Mouse (Mus musculus) heart, embryonic 14.5 days (tissue): ENCODE results near the gene AI182371. TPM values are rescaled to one million over a fixed set of nuclear protein-coding genes. Genes with fewer than 3 reads are reported as not detected.

ENCODE experiments used
- ATAC-seq: fragments of 200-750 bp; cut with Nextera tagmentation; 2 replicates; pipeline ENCODE4 v1.8.0; 2017; ENCODE audit warnings: low read depth, moderate TSS enrichment; ENCODE audit not compliant: insufficient number of reproducible peaks, insufficient read depth, low FRiP score
- H3K27ac ChIP-seq, 2 experiments: fragments of 200-500 bp in 1 of 2; fragments of 300-500 bp in 1 of 2; sonication (generic) in 1 of 2; replicated peaks in 1 of 2; 2 replicates each; pipeline ENCODE4 v1.5.1; 2012 to 2014; ENCODE audit warnings: low read depth in 2 of 2, low read length in 2 of 2, control low read depth in 1 of 2, mild to moderate bottlenecking in 1 of 2, mixed read lengths in 1 of 2; ENCODE audit not compliant: control insufficient read depth in 1 of 2, insufficient read depth in 1 of 2
- H3K27me3 ChIP-seq: fragments of 300-500 bp; sonication (generic); 2 replicates; pipeline ENCODE4 v1.6.1; 2014; ENCODE audit warnings: mild to moderate bottlenecking, low read length, control low read depth; ENCODE audit not compliant: control insufficient read depth, insufficient read depth
- H3K36me3 ChIP-seq: fragments of 300-500 bp; sonication (generic); 2 replicates; pipeline ENCODE4 v1.6.1; 2014; ENCODE audit warnings: mild to moderate bottlenecking, control low read depth, low read length, mixed read lengths; ENCODE audit not compliant: control insufficient read depth, insufficient read depth
- H3K4me1 ChIP-seq, 2 experiments: fragments of 200-500 bp in 1 of 2; fragments of 300-500 bp in 1 of 2; sonication (generic) in 1 of 2; 2 replicates each; pipeline ENCODE4 v1.6.1; 2012 to 2014; ENCODE audit warnings: low read length in 2 of 2, control low read depth in 1 of 2, mixed read lengths in 1 of 2; ENCODE audit not compliant: control insufficient read depth in 2 of 2, insufficient read depth in 2 of 2
- H3K4me2 ChIP-seq: fragments of 300-500 bp; sonication (generic); 2 replicates; pipeline ENCODE4 v1.6.1; 2014; ENCODE audit warnings: mild to moderate bottlenecking, low read length
- H3K4me3 ChIP-seq, 2 experiments: fragments of 200-500 bp in 1 of 2; fragments of 300-500 bp in 1 of 2; sonication (generic) in 1 of 2; 2 replicates each; pipeline ENCODE4 v1.5.1; 2012 to 2014; ENCODE audit warnings: low read length in 2 of 2, mild to moderate bottlenecking in 2 of 2, control low read depth in 1 of 2, low read depth in 1 of 2, moderate library complexity in 1 of 2; ENCODE audit not compliant: control insufficient read depth in 1 of 2, insufficient read depth in 1 of 2
- H3K9ac ChIP-seq: fragments of 300-500 bp; sonication (generic); 2 replicates; pipeline ENCODE4 v1.6.1; 2014; ENCODE audit warnings: mild to moderate bottlenecking, low read length
- H3K9me3 ChIP-seq: fragments of 300-500 bp; sonication (generic); 2 replicates; pipeline ENCODE4 v1.6.1; 2016; ENCODE audit warnings: low read length, control low read depth; ENCODE audit not compliant: control insufficient read depth
- WGBS: fragments of 180-500 bp; shearing (Covaris S2); extraction: QIAGEN DNeasy Blood & Tissue Kit; methylation state at CpG from one replicate; pipeline ENCODE4 v1.1.7; 2014; 5-methylcytosine and 5-hydroxymethylcytosine counted together
- polyA plus RNA-seq: library from polyadenylated mRNA; unstranded; fragments of >200 nt; fragmentation: Nextera tagmentation; extraction: Ambion mirVana; gene quantifications from 2 replicates; pipeline ENCODE4 v1.2.1, GENCODE M21; 2014

The AI182371 gene
- polyA plus RNA-seq, 1 experiment from 2014 or later = 0.27 TPM

- Histone ChIP-seq H3K4me3 (no peak overlapping the region), H3K4me2 (no peak overlapping the region), H3K27ac (no peak overlapping the region), H3K4me1 (peaks cover 4 to 6% of the 10 kb centered on the region in 2 experiments), H3K36me3 (no peaks in the 10 kb centered on the region), H3K9me3 (no peaks in the 10 kb centered on the region), H3K9ac (no peak overlapping the region), H3K27me3 (no peaks in the 10 kb centered on the region)
- 52% methylated on average over 3 of the region's 3 CpGs for WGBS
- no peak for ATAC-seq
Measured at GRCm38 (mm10) chr2:35104843-35105242, 3.5 kb upstream of the AI182371 start.

GRCm38 (mm10) chr2:35103558-35103957 lies 2.2 kb upstream of the AI182371 start:
- ATAC-seq = no peak
- Histone ChIP-seq H3K4me1 (peaks cover 4 to 6% of the 10 kb centered on the region in 2 experiments), H3K9ac (no peak overlapping the region), H3K36me3 (no peaks in the 10 kb centered on the region), H3K4me2 (no peak overlapping the region), H3K27ac (no peak overlapping the region), H3K9me3 (no peaks in the 10 kb centered on the region), H3K27me3 (no peaks in the 10 kb centered on the region), H3K4me3 (no peak overlapping the region)
- 72% methylated on average over 5 of the region's 5 CpGs for WGBS

GRCm38 (mm10) chr2:35102777-35103176 lies 1.4 kb upstream of the AI182371 start:
- H3K9me3 ChIP-seq = no peaks in the 10 kb centered on the region
- no peak for ATAC-seq
- H3K9ac ChIP-seq = no peak overlapping the region
- no peaks in the 10 kb centered on the region for H3K27me3 ChIP-seq
- peaks cover 4 to 6% of the 10 kb centered on the region in 2 experiments for H3K4me1 ChIP-seq
- no peak overlapping the region for H3K4me3 ChIP-seq
- H3K36me3 ChIP-seq = no peaks in the 10 kb centered on the region
- H3K27ac ChIP-seq = no peak overlapping the region
- no peak overlapping the region for H3K4me2 ChIP-seq

- WGBS = 73% methylated on average over 6 of the region's 6 CpGs
- ATAC-seq = no peak
- H3K4me3 ChIP-seq = no peak overlapping the region
- no peak overlapping the region for H3K4me2 ChIP-seq
- H3K27me3 ChIP-seq = no peaks in the 10 kb centered on the region
- H3K4me1 ChIP-seq = peaks cover 4 to 6% of the 10 kb centered on the region in 2 experiments
- H3K9ac ChIP-seq = no peak overlapping the region
- H3K27ac ChIP-seq = no peak overlapping the region
- no peaks in the 10 kb centered on the region for H3K36me3 ChIP-seq
- no peaks in the 10 kb centered on the region for H3K9me3 ChIP-seq
Measured at GRCm38 (mm10) chr2:35100529-35100928, 814 bp downstream of the AI182371 start.

- H3K9me3 ChIP-seq = no peaks in the 10 kb centered on the region
- 58% methylated on average over 4 of the region's 4 CpGs for WGBS
- H3K4me1 ChIP-seq = no peaks in the 10 kb centered on the region
- no peak overlapping the region for H3K4me2 ChIP-seq
- H3K36me3 ChIP-seq = no peaks in the 10 kb centered on the region
- ATAC-seq = no peak
- H3K27me3 ChIP-seq = no peaks in the 10 kb centered on the region
- H3K9ac ChIP-seq = no peak overlapping the region
- H3K27ac ChIP-seq = no peak overlapping the region
- no peak overlapping the region for H3K4me3 ChIP-seq
Measured at GRCm38 (mm10) chr2:35087418-35087817, 13.9 kb downstream of the AI182371 start.

GRCm38 (mm10) chr2:35079166-35079565 lies 22.2 kb downstream of the AI182371 start:
- Histone ChIP-seq H3K27me3 (no peaks in the 10 kb centered on the region), H3K4me1 (no peaks in the 10 kb centered on the region), H3K36me3 (no peaks in the 10 kb centered on the region), H3K9ac (no peak overlapping the region), H3K4me3 (no peak overlapping the region), H3K9me3 (no peaks in the 10 kb centered on the region), H3K27ac (no peak overlapping the region), H3K4me2 (no peak overlapping the region)
- no peak for ATAC-seq
- 61% methylated on average over 6 of the region's 6 CpGs for WGBS

GRCm38 (mm10) chr2:35074328-35074727 lies 27.0 kb downstream of the AI182371 start:
- no peaks in the 10 kb centered on the region for H3K4me1 ChIP-seq
- no peak for ATAC-seq

GRCm38 (mm10) chr2:35072547-35072946 lies 28.8 kb downstream of the AI182371 start:
- no peak for ATAC-seq
- WGBS = 74% methylated on average over 2 of the region's 2 CpGs
- H3K27ac ChIP-seq = no peak overlapping the region

More at GRCm38 (mm10) chr2:35074328-35074727, 27.0 kb downstream of the AI182371 start:
- Histone ChIP-seq H3K4me2 (no peak overlapping the region), H3K27ac (no peak overlapping the region), H3K4me3 (no peak overlapping the region), H3K36me3 (no peaks in the 10 kb centered on the region), H3K27me3 (no peaks in the 10 kb centered on the region), H3K9me3 (0 out of 2 replicates have a peak, but pooled peaks cover 4% of the 10 kb centered on the region), H3K9ac (no peak overlapping the region)
- WGBS = 91% methylated on average over 3 of the region's 3 CpGs

More at GRCm38 (mm10) chr2:35072547-35072946, 28.8 kb downstream of the AI182371 start:
- Histone ChIP-seq H3K9me3 (0 out of 2 replicates have a peak, but pooled peaks cover 4% of the 10 kb centered on the region), H3K9ac (no peak overlapping the region), H3K4me2 (no peak overlapping the region), H3K27me3 (no peaks in the 10 kb centered on the region), H3K4me1 (no peaks in the 10 kb centered on the region), H3K36me3 (no peaks in the 10 kb centered on the region), H3K4me3 (no peak overlapping the region)
